15 mouse cellular contexts compared by ENCODE assay signal in genomic region chr3:152155296-152155948, GRCm38 (mm10). TPM values are rescaled to one million over a fixed set of nuclear protein-coding genes. Genes with fewer than 3 reads are reported as not detected.
A peak's percentile ranks its signal among the peaks of the same experiment; 100 is the strongest.
DNase-seq lines count a peak whose midpoint lies in the region; ATAC-seq and TF ChIP-seq lines count a peak whose summit lies in the region.
"Had no signal": no experiment of that assay in that cellular context is flagged by ENCODE, and none has a peak within 500 bp of the region (broad histone marks: within the 10 kb centered on the region; RNA-seq: fewer than 3 reads in every experiment).

No protein-coding gene starts in this region.

- ATAC-seq in midbrain, embryonic 16.5 days = no peak
- no peak for ATAC-seq in megakaryocyte, adult 5-6 weeks (ENCODE audit: poor library complexity, severe bottlenecking)
- ATAC-seq: intestine, embryonic 15.5 days; liver, postnatal 0 days had no signal

- no peak overlapping the region; the same call in 1 of the 2 replicates for H3K9ac ChIP-seq in midbrain, embryonic 16.5 days (ENCODE audit: low read depth, low read length)
- H3K9ac ChIP-seq: intestine, embryonic 15.5 days; limb, embryonic 12.5 days; liver, postnatal 0 days had no signal

- no peaks in the 10 kb centered on the region for H3K9me3 ChIP-seq in midbrain, embryonic 16.5 days (replicated peaks; ENCODE audit: control insufficient read depth, low read length, poor library complexity, severe bottlenecking)
- no peaks in the 10 kb centered on the region for H3K9me3 ChIP-seq in midbrain, embryonic 10.5 days (replicated peaks)
- H3K9me3 ChIP-seq: intestine, embryonic 15.5 days; limb, embryonic 12.5 days had no signal

- no peaks in the 10 kb centered on the region; the same call in 1 of the 2 replicates for H3K4me1 ChIP-seq in midbrain, embryonic 16.5 days (ENCODE audit: control insufficient read depth, insufficient read depth, low read length)
- H3K4me1 ChIP-seq in midbrain, embryonic 10.5 days = peaks cover 5% of the 10 kb centered on the region; the same call in 1 of the 2 replicates
- H3K4me1 ChIP-seq in small intestine, adult 2 months (ENCODE audit: control insufficient read depth, insufficient read depth, insufficient read length, low read length) = peaks cover 42% of the 10 kb centered on the region

- H3K4me2 ChIP-seq in midbrain, embryonic 16.5 days (ENCODE audit: low read length) = peak overlapping the region; percentile 11; the same call in 1 of the 2 replicates
- H3K4me2 ChIP-seq: intestine, embryonic 15.5 days; limb, embryonic 12.5 days had no signal

- no peak overlapping the region for H3K27ac ChIP-seq in midbrain, embryonic 16.5 days (ENCODE audit: low read length)
- no peak overlapping the region for H3K27ac ChIP-seq in midbrain, embryonic 10.5 days (replicated peaks)
- 0 out of 2 replicates have a peak overlapping the region, but pooled peaks have one; percentile 4 for H3K27ac ChIP-seq in small intestine, adult 2 months (ENCODE audit: insufficient read depth, low read depth, low read length)
- H3K27ac ChIP-seq: intestine, embryonic 15.5 days; limb, embryonic 12.5 days had no signal

- intact Hi-C loops in left cerebral cortex, postnatal 14 days (cut with DNase I) = no loop called here

- no peak overlapping the region for H3K4me3 ChIP-seq in midbrain, embryonic 16.5 days (ENCODE audit: low read depth, low read length)
- no peak overlapping the region for H3K4me3 ChIP-seq in midbrain, embryonic 10.5 days
- no peak overlapping the region for H3K4me3 ChIP-seq in small intestine, adult 2 months (ENCODE audit: low read depth, low read length)
- H3K4me3 ChIP-seq: intestine, embryonic 15.5 days; limb, embryonic 12.5 days had no signal

- H3K27me3 ChIP-seq in midbrain, embryonic 16.5 days (ENCODE audit: control insufficient read depth, insufficient read depth, low read depth, low read length) = no peaks in the 10 kb centered on the region
- H3K27me3 ChIP-seq in midbrain, embryonic 10.5 days (ENCODE audit: low read depth, poor library complexity, severe bottlenecking) = 0 out of 2 replicates have a peak, but pooled peaks cover 1% of the 10 kb centered on the region
- no peaks in the 10 kb centered on the region for H3K27me3 ChIP-seq in small intestine, adult 2 months (ENCODE audit: control insufficient read depth, insufficient read depth, low read length)
- H3K27me3 ChIP-seq: CH12.LX; intestine, embryonic 15.5 days; limb, embryonic 12.5 days had no signal

- WGBS in midbrain, embryonic 16.5 days = 41% methylated on average over 11 of the region's 11 CpGs
- 57% methylated on average over 11 of the region's 11 CpGs for WGBS in midbrain, embryonic 10.5 days
- 72% methylated on average over 11 of the region's 11 CpGs for WGBS in small intestine, adult 2 months

- peak; percentile 44 to 53 for DNase-seq in frontal cortex, postnatal 36 days (ENCODE audit: low spot score in 2 of 2)
- DNase-seq in frontal cortex, postnatal 25 days (ENCODE audit: low spot score in 2 of 2) = no peak
- no peak for DNase-seq in midbrain, embryonic 10.5 days (ENCODE audit: low spot score)
- peak; percentile 54 to 68 for DNase-seq in left cerebral cortex, postnatal 14 days (ENCODE audit: low spot score in 2 of 2)
- no peak for DNase-seq in adrenal gland, postnatal 10 days
- DNase-seq: cerebellum, adult 8-10 months; kidney, postnatal 25 days; liver, postnatal 0 days had no signal

- TF ChIP-seq POLR2A in small intestine, adult 2 months (IDR thresholded peaks at IDR 0.05; ENCODE audit: low read depth, low read length) = no peak

- TF ChIP-seq CTCF in small intestine, adult 2 months (IDR thresholded peaks at IDR 0.05; ENCODE audit: extremely low read depth, insufficient read length, insufficient replicate concordance, low read depth, low read length) = no peak

- no peaks in the 10 kb centered on the region for H3K36me3 ChIP-seq in midbrain, embryonic 16.5 days (ENCODE audit: control insufficient read depth, insufficient read depth, low read length)
- no peaks in the 10 kb centered on the region for H3K36me3 ChIP-seq in midbrain, embryonic 10.5 days
- H3K36me3 ChIP-seq in small intestine, adult 2 months (ENCODE audit: control insufficient read depth, insufficient read depth, low read length) = peaks cover 2% of the 10 kb centered on the region; the same call in 1 of the 2 replicates
- H3K36me3 ChIP-seq: intestine, embryonic 15.5 days; limb, embryonic 12.5 days had no signal

RNA-seq across cellular contexts. Expression of gene Gipc2, which starts 10.6 kb away (rescaled TPM):
- 13.6 and 16.2 TPM in 2 replicates for polyA plus RNA-seq in midbrain, embryonic 16.5 days (2015; fragmentation: Nextera tagmentation; extraction: Ambion mirVana)
- 0.95 and 1.5 TPM in 2 replicates for polyA plus RNA-seq in midbrain, embryonic 10.5 days (2016; fragmentation: Nextera tagmentation; extraction: Ambion mirVana)
- 1 to 10 TPM; 3.1 to 4.1 TPM for total RNA-seq in left cerebral cortex, postnatal 14 days (2021)
- polyA plus RNA-seq in small intestine, adult 2 months (2012; rRNA removed) = 52.0 and 121 TPM in 2 replicates
- 1 to 10 TPM in 1 of 2 experiments, under 1 TPM in 1; 0.94 to 1.7 TPM for total RNA-seq in adrenal gland, postnatal 10 days (2021)
- not detected in 2 replicates for total RNA-seq in megakaryocyte, adult 5-6 weeks (2015)
- total RNA-seq in megakaryocyte, adult 5-6 weeks (2017) = 0.44 TPM in 1 of 2 replicates, not detected in the other
- total RNA-seq: megakaryocyte progenitor cell, adult 5-6 weeks had no signal

RNA-seq across cellular contexts. Expression of gene Dnajb4, which starts 54.7 kb away (rescaled TPM):
- 48.8 and 52.5 TPM in 2 replicates for polyA plus RNA-seq in midbrain, embryonic 16.5 days (2015; fragmentation: Nextera tagmentation; extraction: Ambion mirVana)
- polyA plus RNA-seq in midbrain, embryonic 10.5 days (2016; fragmentation: Nextera tagmentation; extraction: Ambion mirVana) = 20.1 and 22.6 TPM in 2 replicates
- total RNA-seq in left cerebral cortex, postnatal 14 days (2021) = 10 to 100 TPM; 59.0 to 60.4 TPM
- 0.48 and 1.4 TPM in 2 replicates for polyA plus RNA-seq in small intestine, adult 2 months (2012; rRNA removed)
- 10 to 100 TPM; 41.2 to 41.6 TPM for total RNA-seq in adrenal gland, postnatal 10 days (2021)
- 7.8 and 11.2 TPM in 2 replicates for total RNA-seq in megakaryocyte, adult 5-6 weeks (2015)
- total RNA-seq in megakaryocyte, adult 5-6 weeks (2017) = 10.8 and 12.3 TPM in 2 replicates

RNA-seq across cellular contexts. Expression of gene Fubp1, which starts 54.8 kb away (rescaled TPM):
- polyA plus RNA-seq in midbrain, embryonic 16.5 days (2015; fragmentation: Nextera tagmentation; extraction: Ambion mirVana) = 191 and 239 TPM in 2 replicates
- 411 and 422 TPM in 2 replicates for polyA plus RNA-seq in midbrain, embryonic 10.5 days (2016; fragmentation: Nextera tagmentation; extraction: Ambion mirVana)
- 100 to 1,000 TPM; 106 to 112 TPM for total RNA-seq in left cerebral cortex, postnatal 14 days (2021)
- polyA plus RNA-seq in small intestine, adult 2 months (2012; rRNA removed) = 9.3 and 18.4 TPM in 2 replicates
- 100 to 1,000 TPM; 101 to 147 TPM for total RNA-seq in adrenal gland, postnatal 10 days (2021)
- 74.7 and 84.8 TPM in 2 replicates for total RNA-seq in megakaryocyte, adult 5-6 weeks (2015)
- 135 and 140 TPM in 2 replicates for total RNA-seq in megakaryocyte, adult 5-6 weeks (2017)

Comparison
In these comparisons a context has a peak if more than half of its experiments do, and no peak if none do; other contexts are left out.
1. DNase-seq: peak in frontal cortex, postnatal 36 days (2 of 2) and left cerebral cortex, postnatal 14 days (2 of 2); none in frontal cortex, postnatal 25 days (0 of 2), midbrain, embryonic 10.5 days (single experiment) and adrenal gland, postnatal 10 days (single experiment).